Mouse (Mus musculus): Measurements from ENCODE around the gene Prr9.

Prr9 gene

GRCm38 (mm10) chr3:92123847-92124246 lies at the start of gene Prr9:
Gene Prr9 (minus strand): TSS chr3:92123947.
- in situ Hi-C loops (cut with MboI; ENCODE audit: low sequenced_read_pairs) = no loop called here

DNA sequence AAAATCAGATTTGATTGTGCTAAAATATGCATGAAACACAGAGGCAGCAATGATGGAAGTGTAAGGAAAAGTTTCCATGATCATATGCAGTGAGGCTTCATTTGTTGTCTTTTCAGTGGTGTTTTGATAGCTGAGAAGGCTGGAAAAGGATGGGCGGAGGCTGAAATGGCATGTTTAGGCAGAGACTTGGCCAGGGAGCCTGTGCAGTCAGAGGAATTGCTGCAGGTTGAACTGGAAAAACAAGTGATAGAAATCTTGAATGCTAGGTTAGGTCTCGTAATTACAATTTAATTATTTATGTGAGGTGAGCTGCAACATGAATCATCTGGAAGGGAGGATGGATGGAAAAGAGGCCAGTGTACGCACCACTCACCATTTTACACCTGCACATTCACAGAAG lies 46.1 kb upstream of the Prr9 start:
- in situ Hi-C loops (cut with MboI; ENCODE audit: low sequenced_read_pairs) = no loop called here

DNA sequence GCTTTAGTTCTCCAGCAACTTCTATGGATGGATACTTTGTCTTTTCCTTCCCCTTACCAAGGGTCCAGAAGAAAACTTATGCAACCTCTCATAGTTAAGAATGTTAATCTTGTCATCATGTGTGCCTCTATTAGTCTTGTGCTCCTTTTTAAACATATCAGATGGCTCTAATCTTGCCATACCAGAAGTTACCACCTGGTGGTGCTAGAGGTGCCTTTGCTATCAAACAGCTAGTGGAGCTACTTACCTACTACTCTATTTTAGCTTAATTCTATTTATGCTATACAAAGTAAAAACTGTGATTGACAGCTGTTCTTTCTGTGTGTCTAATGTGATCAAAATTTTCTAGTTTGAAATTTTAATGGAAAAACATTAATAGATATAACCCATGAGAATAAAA lies 29.6 kb upstream of the Prr9 start:
- in situ Hi-C loops (cut with MboI; ENCODE audit: low sequenced_read_pairs) = no loop called here

GRCm38 (mm10) chr3:92150631-92151277 lies 27.0 kb upstream of the Prr9 start:
- in situ Hi-C loops (cut with MboI; ENCODE audit: low sequenced_read_pairs) = no loop called here

DNA sequence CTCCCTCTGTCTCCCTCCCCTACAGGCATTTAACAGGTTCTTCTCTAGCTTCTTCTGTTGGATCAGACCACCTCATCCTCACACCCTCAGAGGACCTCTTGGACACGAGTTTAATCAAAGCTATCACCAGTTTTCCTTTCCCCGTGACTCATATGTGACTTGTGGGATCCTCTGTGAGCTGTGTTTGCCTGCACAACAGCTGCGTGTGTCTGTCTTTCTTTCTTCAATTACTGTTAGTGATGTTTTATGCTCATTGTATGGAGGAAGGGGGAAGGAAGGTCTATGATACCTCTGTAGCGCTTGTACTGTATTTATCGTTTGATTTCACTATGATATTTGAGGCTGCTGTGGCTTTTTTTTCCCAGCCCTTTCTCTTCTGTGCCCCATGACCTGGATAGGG lies 24.2 kb upstream of the Prr9 start:
- in situ Hi-C loops (cut with MboI; ENCODE audit: low sequenced_read_pairs) = no loop called here

DNA sequence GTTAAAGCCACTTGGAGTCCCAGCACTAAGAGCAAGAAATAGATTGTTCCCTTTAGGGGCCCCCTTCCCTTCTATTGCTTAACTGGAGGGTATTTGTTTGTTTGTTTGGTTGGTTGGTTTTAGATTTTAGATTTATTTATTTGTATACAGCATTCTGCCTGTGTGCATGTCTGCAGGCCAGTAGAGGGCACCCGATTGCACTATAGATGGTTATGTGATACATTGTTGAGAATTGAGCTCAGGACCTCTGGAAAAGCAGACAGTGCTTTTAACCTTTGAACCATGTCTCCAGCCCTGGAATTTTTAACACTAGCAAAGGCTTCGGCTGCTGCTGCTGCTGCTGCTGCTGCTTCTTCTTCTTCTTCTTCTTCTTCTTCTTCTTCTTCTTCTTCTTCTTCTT lies 23.7 kb upstream of the Prr9 start:
- in situ Hi-C loops (cut with MboI; ENCODE audit: low sequenced_read_pairs) = no loop called here

- in situ Hi-C loops (cut with MboI; ENCODE audit: low sequenced_read_pairs) = no loop called here
Observed at GRCm38 (mm10) chr3:92142644-92143043, 18.9 kb upstream of the Prr9 start, which contains the start of gene Lelp1. Gene Lelp1 (minus strand): TSS chr3:92142744.

GRCm38 (mm10) chr3:92120902-92121301 lies 2.8 kb downstream of the Prr9 start:
- in situ Hi-C loops (cut with MboI; ENCODE audit: low sequenced_read_pairs) = no loop called here

GRCm38 (mm10) chr3:92117930-92118329 lies 5.8 kb downstream of the Prr9 start:
- in situ Hi-C loops (cut with MboI; ENCODE audit: low sequenced_read_pairs) = no loop called here

DNA sequence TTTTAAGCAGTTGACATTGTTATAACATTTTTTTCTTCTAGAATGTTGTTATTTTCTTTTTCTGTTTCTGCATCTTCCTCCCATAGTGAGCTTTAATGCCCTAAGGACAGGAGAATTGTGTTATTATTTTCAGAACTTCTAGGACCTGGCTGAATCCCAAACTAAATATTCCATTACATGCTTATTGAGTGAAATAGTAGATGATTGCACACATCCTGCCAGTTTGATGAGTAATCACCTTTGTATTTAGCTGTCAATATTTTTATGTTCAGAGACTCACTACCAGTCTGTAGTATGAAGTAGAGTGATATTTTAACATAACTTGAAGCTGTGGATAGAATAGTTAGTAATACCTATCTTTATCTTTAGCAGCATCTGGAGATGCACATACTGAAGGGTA lies 12.2 kb downstream of the Prr9 start:
- in situ Hi-C loops (cut with MboI; ENCODE audit: low sequenced_read_pairs) = no loop called here

- in situ Hi-C loops (cut with MboI; ENCODE audit: low sequenced_read_pairs) = no loop called here
Observed at GRCm38 (mm10) chr3:92110790-92111189, 13.0 kb downstream of the Prr9 start.

DNA sequence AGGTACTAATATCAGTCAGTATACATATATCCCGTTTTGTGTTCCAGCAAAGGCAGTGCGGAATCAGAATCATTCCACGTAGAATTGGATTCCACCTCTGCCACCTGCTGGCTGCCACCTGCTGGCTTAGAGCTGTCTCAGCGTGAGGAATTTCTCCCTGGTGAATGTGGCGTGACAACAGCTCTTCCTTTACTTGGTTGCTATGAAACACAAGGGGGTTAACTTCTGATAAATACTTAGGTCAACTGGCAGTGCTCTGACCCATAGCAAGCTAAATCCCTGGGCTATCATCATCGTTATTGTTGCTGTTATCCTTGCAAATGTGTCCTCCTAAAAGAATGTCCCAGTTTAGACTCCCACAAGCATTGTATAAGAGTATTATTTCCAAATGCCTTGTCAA lies 17.2 kb downstream of the Prr9 start:
- in situ Hi-C loops (cut with MboI; ENCODE audit: low sequenced_read_pairs) = no loop called here

- in situ Hi-C loops (cut with MboI; ENCODE audit: low sequenced_read_pairs) = no loop called here
Observed at GRCm38 (mm10) chr3:92083042-92083441, 40.7 kb downstream of the Prr9 start, which contains the start of gene Lor. Gene Lor (minus strand): TSS chr3:92083142.

- in situ Hi-C loops (cut with MboI; ENCODE audit: low sequenced_read_pairs) = no loop called here
Observed at GRCm38 (mm10) chr3:92081285-92081931, 42.3 kb downstream of the Prr9 start.

DNA sequence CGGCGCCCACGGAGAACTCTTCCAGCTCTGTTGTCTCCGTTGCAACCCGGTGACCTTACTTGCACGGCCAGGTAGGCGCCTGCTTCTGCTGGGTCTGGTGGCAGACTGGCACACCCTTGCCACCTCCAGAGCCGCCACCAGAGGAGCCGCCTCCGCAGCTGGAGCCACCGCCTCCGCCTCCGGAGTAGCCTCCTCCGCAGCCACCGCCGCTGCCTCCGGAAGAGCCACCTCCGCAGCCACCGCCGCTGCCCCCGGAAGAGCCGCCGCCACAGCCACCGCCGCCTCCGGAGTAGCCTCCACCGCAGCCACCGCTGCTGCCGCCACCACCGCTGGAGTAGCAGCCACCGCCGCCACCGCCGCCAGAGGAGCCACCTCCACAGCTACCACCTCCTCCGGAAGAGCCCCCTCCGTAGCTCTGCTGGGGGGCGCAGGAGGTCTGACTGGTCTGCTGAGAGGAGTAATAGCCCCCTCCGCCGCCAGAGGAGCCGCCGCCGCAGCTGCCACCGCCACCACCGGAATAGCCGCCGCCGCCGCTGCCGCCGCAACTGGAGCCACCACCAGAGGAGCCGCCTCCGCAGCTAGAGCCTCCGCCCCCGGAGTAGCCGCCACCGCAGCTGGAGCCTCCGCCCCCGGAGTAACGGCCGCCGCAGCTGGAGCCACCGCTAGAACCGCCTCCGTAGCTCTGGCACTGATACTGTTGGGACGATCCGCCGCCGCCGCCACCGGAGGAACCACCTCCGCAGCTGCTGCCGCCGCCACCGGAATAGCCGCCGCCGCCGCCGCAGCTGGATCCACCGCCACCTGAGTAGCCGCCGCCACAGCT lies 43.1 kb downstream of the Prr9 start:
- in situ Hi-C loops (cut with MboI; ENCODE audit: low sequenced_read_pairs) = no loop called here

Measured in CH12F3 (cell line).